Mouse (Mus musculus): ENCODE data around the gene Dzip1l. TPM values are rescaled to one million over a fixed set of nuclear protein-coding genes. Genes with fewer than 3 reads are reported as not detected.

Gene Dzip1l
- total and polyA plus RNA-seq, 2 experiments from 2014 or later, result 7.2 to 30.5 TPM

- Histone ChIP-seq H3K27me3 (ENCODE audit: control insufficient read depth, insufficient read depth, low read length) (no peaks in the 10 kb centered on the region), H3K27ac (ENCODE audit: low read depth) (no peak overlapping the region), H3K36me3 (replicated peaks; ENCODE audit: control insufficient read depth, insufficient read depth, low read length) (peaks cover 31% of the 10 kb centered on the region), H3K4me2 (ENCODE audit: low read depth, low read length) (no peak overlapping the region), H3K9me3 (replicated peaks; ENCODE audit: control insufficient read depth, low read length) (no peaks in the 10 kb centered on the region), H3K9ac (replicated peaks; ENCODE audit: low read depth, low read length) (no peak overlapping the region), H3K4me3 (ENCODE audit: low read depth, low read length) (no peak overlapping the region), H3K4me1 (ENCODE audit: control insufficient read depth, insufficient read depth) (no peaks in the 10 kb centered on the region)
- DNase-seq (ENCODE audit: low spot score) (no peak), ATAC-seq (ENCODE audit: insufficient read depth, low read depth) (no peak)
- no peak for TF ChIP-seq EP300 (IDR thresholded peaks at IDR 0.05; ENCODE audit: low read depth)
- TF ChIP-seq CTCF (IDR thresholded peaks at IDR 0.05; ENCODE audit: low read depth), result peak; percentile 30
- WGBS, result 42% methylated on average over 2 of the region's 2 CpGs
Observed at GRCm38 (mm10) chr9:99671603-99672002, 42.3 kb downstream of the Dzip1l start.

GRCm38 (mm10) chr9:99675714-99676113 lies 46.4 kb downstream of the Dzip1l start:
- no peak for ATAC-seq (ENCODE audit: insufficient read depth, low read depth)
- no peaks in the 10 kb centered on the region for H3K9me3 ChIP-seq (replicated peaks; ENCODE audit: control insufficient read depth, low read length)
- 90% methylated on average over 3 of the region's 3 CpGs for WGBS
- no peak overlapping the region for H3K4me3 ChIP-seq (ENCODE audit: low read depth, low read length)
- H3K4me1 ChIP-seq (ENCODE audit: control insufficient read depth, insufficient read depth), result no peaks in the 10 kb centered on the region
- no peak for DNase-seq (ENCODE audit: low spot score)
- no peak overlapping the region for H3K9ac ChIP-seq (replicated peaks; ENCODE audit: low read depth, low read length)
- no peak overlapping the region for H3K4me2 ChIP-seq (ENCODE audit: low read depth, low read length)
- TF ChIP-seq EP300 (IDR thresholded peaks at IDR 0.05; ENCODE audit: low read depth) (no peak), CTCF (IDR thresholded peaks at IDR 0.05; ENCODE audit: low read depth) (no peak)
- no peak overlapping the region for H3K27ac ChIP-seq (ENCODE audit: low read depth)
- H3K27me3 ChIP-seq (ENCODE audit: control insufficient read depth, insufficient read depth, low read length), result no peaks in the 10 kb centered on the region
- H3K36me3 ChIP-seq (replicated peaks; ENCODE audit: control insufficient read depth, insufficient read depth, low read length), result no peaks in the 10 kb centered on the region

- ATAC-seq (ENCODE audit: insufficient read depth, low read depth), result no peak
- H3K27ac ChIP-seq (ENCODE audit: low read depth), result no peak overlapping the region
- 23% methylated on average over 21 of the region's 21 CpGs for WGBS
- TF ChIP-seq EP300 (IDR thresholded peaks at IDR 0.05; ENCODE audit: low read depth), result no peak
- TF ChIP-seq CTCF (IDR thresholded peaks at IDR 0.05; ENCODE audit: low read depth), result 0 out of 2 replicates have a peak, but pooled peaks have one; percentile 5
- peak; percentile 20 for DNase-seq (ENCODE audit: low spot score)
- no peak overlapping the region for H3K9ac ChIP-seq (replicated peaks; ENCODE audit: low read depth, low read length)
- H3K4me2 ChIP-seq (ENCODE audit: low read depth, low read length), result peak overlapping the region; percentile 55
- H3K36me3 ChIP-seq (replicated peaks; ENCODE audit: control insufficient read depth, insufficient read depth, low read length), result no peaks in the 10 kb centered on the region
- peak overlapping the region; percentile 17 for H3K4me3 ChIP-seq (ENCODE audit: low read depth, low read length)
- no peaks in the 10 kb centered on the region for H3K27me3 ChIP-seq (ENCODE audit: control insufficient read depth, insufficient read depth, low read length)
- no peaks in the 10 kb centered on the region for H3K9me3 ChIP-seq (replicated peaks; ENCODE audit: control insufficient read depth, low read length)
- no peaks in the 10 kb centered on the region; the same call in none of the 2 replicates for H3K4me1 ChIP-seq (ENCODE audit: control insufficient read depth, insufficient read depth)
Observed at GRCm38 (mm10) chr9:99681980-99682570, 52.8 kb downstream of the Dzip1l start.

GRCm38 (mm10) chr9:99685061-99685521 lies 55.8 kb downstream of the Dzip1l start:
- Histone ChIP-seq H3K36me3 (replicated peaks; ENCODE audit: control insufficient read depth, insufficient read depth, low read length) (no peaks in the 10 kb centered on the region), H3K27ac (ENCODE audit: low read depth) (no peak overlapping the region), H3K27me3 (ENCODE audit: control insufficient read depth, insufficient read depth, low read length) (no peaks in the 10 kb centered on the region), H3K4me3 (ENCODE audit: low read depth, low read length) (no peak overlapping the region), H3K9ac (replicated peaks; ENCODE audit: low read depth, low read length) (no peak overlapping the region), H3K9me3 (replicated peaks; ENCODE audit: control insufficient read depth, low read length) (no peaks in the 10 kb centered on the region), H3K4me1 (ENCODE audit: control insufficient read depth, insufficient read depth) (no peaks in the 10 kb centered on the region; the same call in none of the 2 replicates), H3K4me2 (ENCODE audit: low read depth, low read length) (no peak overlapping the region)
- ATAC-seq (ENCODE audit: insufficient read depth, low read depth), result no peak
- 53% methylated on average over 5 of the region's 5 CpGs for WGBS
- DNase-seq (ENCODE audit: low spot score), result no peak
- TF ChIP-seq CTCF (IDR thresholded peaks at IDR 0.05; ENCODE audit: low read depth) (no peak), EP300 (IDR thresholded peaks at IDR 0.05; ENCODE audit: low read depth) (no peak)

GRCm38 (mm10) chr9:99685536-99686231 lies 56.4 kb downstream of the Dzip1l start:
- no peaks in the 10 kb centered on the region for H3K27me3 ChIP-seq (ENCODE audit: control insufficient read depth, insufficient read depth, low read length)
- no peak overlapping the region for H3K9ac ChIP-seq (replicated peaks; ENCODE audit: low read depth, low read length)
- TF ChIP-seq CTCF (IDR thresholded peaks at IDR 0.05; ENCODE audit: low read depth) (no peak), EP300 (IDR thresholded peaks at IDR 0.05; ENCODE audit: low read depth) (no peak)
- DNase-seq (ENCODE audit: low spot score), result no peak
- H3K9me3 ChIP-seq (replicated peaks; ENCODE audit: control insufficient read depth, low read length), result no peaks in the 10 kb centered on the region
- no peaks in the 10 kb centered on the region for H3K36me3 ChIP-seq (replicated peaks; ENCODE audit: control insufficient read depth, insufficient read depth, low read length)
- no peak overlapping the region for H3K4me2 ChIP-seq (ENCODE audit: low read depth, low read length)
- ATAC-seq (ENCODE audit: insufficient read depth, low read depth), result no peak
- no peak overlapping the region for H3K27ac ChIP-seq (ENCODE audit: low read depth)
- H3K4me1 ChIP-seq (ENCODE audit: control insufficient read depth, insufficient read depth), result no peaks in the 10 kb centered on the region; the same call in none of the 2 replicates
- H3K4me3 ChIP-seq (ENCODE audit: low read depth, low read length), result no peak overlapping the region
- WGBS, result 62% methylated on average over 5 of the region's 5 CpGs
